Mouse (Mus musculus) C2C12 (cell line): ENCODE results near the gene Snx5. TPM values are rescaled to one million over a fixed set of nuclear protein-coding genes. Genes with fewer than 3 reads are reported as not detected.

Source experiments
- H3K27me3 ChIP-seq: one replicate; pipeline ENCODE4 v1.6.1; 2011; ENCODE audit not compliant: control insufficient read depth, insufficient read depth, insufficient read length
- H3K36me3 ChIP-seq: one replicate; pipeline ENCODE4 v1.6.1; 2011; ENCODE audit not compliant: control insufficient read depth, insufficient read depth
- H3K4me3 ChIP-seq: one replicate; pipeline ENCODE4 v1.5.1; 2011; ENCODE audit warnings: mild to moderate bottlenecking, control low read depth; ENCODE audit not compliant: poor library complexity, insufficient read depth, severe bottlenecking
- H3K79me2 ChIP-seq: one replicate; pipeline ENCODE4 v1.6.1; 2011; ENCODE audit not compliant: control insufficient read depth, insufficient read depth
- H3K79me3 ChIP-seq: one replicate; pipeline ENCODE4 v1.6.1; 2011; ENCODE audit warnings: low read depth, control low read depth
- H3ac ChIP-seq: one replicate; pipeline ENCODE3; 2011; ENCODE audit warnings: low read depth; ENCODE audit not compliant: control insufficient read depth, insufficient read length
- CEBPB ChIP-seq: IDR thresholded peaks from one replicate; pipeline ENCODE4 v1.6.1; 2011; ENCODE audit warnings: low read depth, mild to moderate bottlenecking, control low read depth, moderate library complexity
- CTCF ChIP-seq: IDR thresholded peaks from one replicate; pipeline ENCODE4 v1.5.1; 2011; ENCODE audit not compliant: control insufficient read depth, insufficient read depth, insufficient read length
- FOSL1 ChIP-seq: IDR thresholded peaks from one replicate; pipeline ENCODE4 v1.8.0; 2011; ENCODE audit warnings: mild to moderate bottlenecking, low read length; ENCODE audit not compliant: poor library complexity, insufficient read depth, severe bottlenecking
- MYOD1 ChIP-seq: IDR thresholded peaks from one replicate; pipeline ENCODE4 v1.6.1; 2011; ENCODE audit warnings: low read depth; ENCODE audit not compliant: control insufficient read depth, insufficient read length
- MYOG ChIP-seq: IDR thresholded peaks from one replicate; pipeline ENCODE4 v1.6.1; 2011; ENCODE audit not compliant: control insufficient read depth, insufficient read length; ENCODE audit errors: extremely low read depth
- USF1 ChIP-seq: IDR thresholded peaks from one replicate; pipeline ENCODE4 v1.6.1; 2011; ENCODE audit warnings: low read depth, mild to moderate bottlenecking, control low read depth, moderate library complexity
- polyA plus RNA-seq: library from polyadenylated mRNA; unstranded; fragments of >200 nt; fragmentation: generic; extraction: Trizol; gene quantifications from one replicate; pipeline ENCODE4 v1.2.1, GENCODE M21; 2012; ENCODE audit warnings: missing spikeins

The Snx5 gene
- polyA plus RNA-seq, 1 experiment, result 87.4 TPM

- no peaks in the 10 kb centered on the region for H3K79me2 ChIP-seq
- no peaks in the 10 kb centered on the region for H3K36me3 ChIP-seq
- H3K4me3 ChIP-seq, result no peak overlapping the region
- H3K27me3 ChIP-seq, result no peaks in the 10 kb centered on the region
- no peaks in the 10 kb centered on the region for H3K79me3 ChIP-seq
- TF ChIP-seq FOSL1 (no peak), USF1 (no peak), CTCF (no peak)
- H3ac ChIP-seq, result no peak overlapping the region
Observed at GRCm38 (mm10) chr2:144202567-144202966, 68.1 kb downstream of the Snx5 start.

DNA sequence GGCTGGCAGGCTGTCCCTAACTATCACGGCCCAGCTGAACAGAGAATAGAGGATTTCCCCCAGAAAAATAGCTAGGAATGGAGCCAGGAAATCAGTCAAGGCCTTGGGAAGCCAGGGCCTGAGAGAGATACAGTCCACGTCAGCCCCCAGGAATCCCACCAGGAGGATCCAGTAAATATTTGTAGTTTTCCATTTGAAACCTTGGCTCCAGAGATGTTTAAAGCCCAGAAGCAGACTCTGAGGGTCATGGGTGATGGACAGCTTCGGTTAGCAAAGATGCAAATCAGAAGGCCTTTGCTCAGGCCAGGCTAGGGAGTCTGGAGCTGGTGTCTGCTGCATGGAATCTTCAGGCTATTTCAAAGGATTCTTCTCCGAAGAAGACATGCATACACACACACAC lies 68.6 kb downstream of the Snx5 start:
- TF ChIP-seq MYOD1 (no peak), CEBPB (no peak), MYOG (no peak)
- Histone ChIP-seq H3K79me3 (no peaks in the 10 kb centered on the region), H3K4me3 (no peak overlapping the region), H3K27me3 (no peaks in the 10 kb centered on the region), H3K79me2 (no peaks in the 10 kb centered on the region), H3ac (no peak overlapping the region), H3K36me3 (no peaks in the 10 kb centered on the region)

Other genes with a start within 250 kb of the Snx5 start
- not detected for gene Banf2, start 237.8 kb downstream of the Snx5 start, polyA plus RNA-seq
- 6.2 TPM for gene Mgme1, start 243 bp downstream of the Snx5 start, polyA plus RNA-seq
- gene Ovol2, start 61.2 kb upstream of the Snx5 start, polyA plus RNA-seq, result not detected
- 32.6 TPM for gene Kat14, start 98.1 kb upstream of the Snx5 start, polyA plus RNA-seq
- 1.2 TPM for gene Pet117, start 98.1 kb upstream of the Snx5 start, polyA plus RNA-seq